In the genomic region with DNA sequence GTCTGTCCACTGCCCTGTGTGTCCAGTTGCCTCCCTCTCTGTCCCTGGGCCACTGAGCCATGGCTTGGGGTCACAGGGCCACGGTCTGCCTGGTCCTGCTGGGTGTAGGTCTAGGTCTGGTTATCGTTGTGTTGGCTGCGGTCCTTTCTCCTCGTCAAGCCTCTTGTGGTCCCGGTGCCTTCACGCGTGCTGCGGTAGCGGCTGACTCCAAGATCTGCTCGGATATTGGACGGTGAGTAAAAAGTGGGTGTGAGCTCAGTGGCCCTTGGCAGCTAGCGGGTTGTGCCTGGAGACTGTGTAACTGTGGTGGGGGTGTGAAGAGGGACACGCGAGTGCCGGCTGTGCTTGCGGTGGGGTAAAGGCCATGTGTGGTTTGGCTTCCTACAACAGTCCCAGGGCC, we compare ENCODE assay signal across 10 mouse cellular contexts. TPM values are rescaled to one million over a fixed set of nuclear protein-coding genes. Genes with fewer than 3 reads are reported as not detected.
DNase-seq lines count a peak whose midpoint lies in the region; ATAC-seq and TF ChIP-seq lines count a peak whose summit lies in the region.
"Had no signal": no experiment of that assay in that cellular context is flagged by ENCODE, and none has a peak within 500 bp of the region (broad histone marks: within the 10 kb centered on the region; RNA-seq: fewer than 3 reads in every experiment).

No protein-coding gene starts in this region.

- no peak overlapping the region for H3K4me3 ChIP-seq in forebrain, embryonic 10.5 days
- H3K4me3 ChIP-seq in forebrain, postnatal 0 days (ENCODE audit: low read depth, low read length), result no peak overlapping the region
- peak overlapping the region; percentile 6; the same call in 1 of the 2 replicates for H3K4me3 ChIP-seq in bone marrow macrophage, adult 2 months (ENCODE audit: insufficient read depth, low read length)
- peak overlapping the region; percentile 2; the same call in 1 of the 2 replicates for H3K4me3 ChIP-seq in hindbrain, embryonic 12.5 days
- H3K4me3 ChIP-seq in limb, embryonic 15.5 days, result peak overlapping the region; percentile 2; the same call in 1 of the 2 replicates
- peak overlapping the region; percentile 20 for H3K4me3 ChIP-seq in stomach, embryonic 15.5 days (replicated peaks)
- H3K4me3 ChIP-seq in forebrain, embryonic 11.5 days (ENCODE audit: low read depth, low read length), result no peak overlapping the region
- H3K4me3 ChIP-seq: erythroblast, embryonic 14.5 days had no signal

- 91% methylated on average over 16 of the region's 16 CpGs for WGBS in forebrain, embryonic 10.5 days
- WGBS in forebrain, postnatal 0 days, result 78% methylated on average over 16 of the region's 16 CpGs
- WGBS in hindbrain, embryonic 12.5 days, result 86% methylated on average over 16 of the region's 16 CpGs
- WGBS in limb, embryonic 15.5 days, result 57% methylated on average over 16 of the region's 16 CpGs
- WGBS in stomach, embryonic 15.5 days, result 45% methylated on average over 16 of the region's 16 CpGs
- 88% methylated on average over 16 of the region's 16 CpGs for WGBS in forebrain, embryonic 11.5 days

- H3K27me3 ChIP-seq in forebrain, embryonic 10.5 days (ENCODE audit: poor library complexity, severe bottlenecking), result peaks cover 13% of the 10 kb centered on the region
- no peaks in the 10 kb centered on the region for H3K27me3 ChIP-seq in forebrain, postnatal 0 days (ENCODE audit: insufficient read depth, low read length)
- peaks cover 12% of the 10 kb centered on the region for H3K27me3 ChIP-seq in hindbrain, embryonic 12.5 days
- no peaks in the 10 kb centered on the region; the same call in 1 of the 2 replicates for H3K27me3 ChIP-seq in limb, embryonic 15.5 days
- no peaks in the 10 kb centered on the region for H3K27me3 ChIP-seq in stomach, embryonic 15.5 days (replicated peaks)
- no peaks in the 10 kb centered on the region for H3K27me3 ChIP-seq in forebrain, embryonic 11.5 days (ENCODE audit: control insufficient read depth, insufficient read depth, low read length)
- H3K27me3 ChIP-seq: CH12.LX had no signal

- peaks cover 20% of the 10 kb centered on the region for H3K4me1 ChIP-seq in forebrain, embryonic 10.5 days
- no peaks in the 10 kb centered on the region for H3K4me1 ChIP-seq in forebrain, postnatal 0 days (ENCODE audit: insufficient read depth)
- H3K4me1 ChIP-seq in bone marrow macrophage, adult 2 months (ENCODE audit: control insufficient read depth, insufficient read depth, low read length), result peaks cover 38% of the 10 kb centered on the region
- H3K4me1 ChIP-seq in hindbrain, embryonic 12.5 days, result peaks cover 11% of the 10 kb centered on the region
- peaks cover 33% of the 10 kb centered on the region for H3K4me1 ChIP-seq in limb, embryonic 15.5 days
- H3K4me1 ChIP-seq in stomach, embryonic 15.5 days, result peaks cover 28% of the 10 kb centered on the region
- 0 out of 2 replicates have a peak, but pooled peaks cover 2% of the 10 kb centered on the region for H3K4me1 ChIP-seq in forebrain, embryonic 11.5 days (replicated peaks; ENCODE audit: control insufficient read depth, insufficient read depth, low read length)

- H3K27ac ChIP-seq in forebrain, embryonic 10.5 days, result peak overlapping the region; percentile 17; the same call in 1 of the 2 replicates
- H3K27ac ChIP-seq in forebrain, postnatal 0 days (ENCODE audit: low read depth, low read length), result no peak overlapping the region
- H3K27ac ChIP-seq in bone marrow macrophage, adult 2 months (ENCODE audit: insufficient read depth, low read depth, low read length), result peak overlapping the region; percentile 18; the same call in 1 of the 2 replicates
- peak overlapping the region; percentile 55 for H3K27ac ChIP-seq in hindbrain, embryonic 12.5 days
- H3K27ac ChIP-seq in limb, embryonic 15.5 days, result peak overlapping the region; percentile 38; the same call in 1 of the 2 replicates
- H3K27ac ChIP-seq in stomach, embryonic 15.5 days, result peak overlapping the region; percentile 83
- no peak overlapping the region for H3K27ac ChIP-seq in forebrain, embryonic 11.5 days (ENCODE audit: low read depth, low read length)

- H3K36me3 ChIP-seq in forebrain, embryonic 10.5 days (replicated peaks), result no peaks in the 10 kb centered on the region
- no peaks in the 10 kb centered on the region for H3K36me3 ChIP-seq in forebrain, postnatal 0 days (ENCODE audit: insufficient read depth)
- no peaks in the 10 kb centered on the region for H3K36me3 ChIP-seq in hindbrain, embryonic 12.5 days
- no peaks in the 10 kb centered on the region for H3K36me3 ChIP-seq in limb, embryonic 15.5 days
- no peaks in the 10 kb centered on the region for H3K36me3 ChIP-seq in stomach, embryonic 15.5 days
- no peaks in the 10 kb centered on the region for H3K36me3 ChIP-seq in forebrain, embryonic 11.5 days (ENCODE audit: control insufficient read depth, insufficient read depth, low read length)

- no peak overlapping the region for H3K4me2 ChIP-seq in forebrain, postnatal 0 days (ENCODE audit: low read depth)
- no peak overlapping the region for H3K4me2 ChIP-seq in hindbrain, embryonic 12.5 days (replicated peaks)
- H3K4me2 ChIP-seq in limb, embryonic 15.5 days, result peak overlapping the region; percentile 15
- H3K4me2 ChIP-seq in stomach, embryonic 15.5 days, result peak overlapping the region; percentile 50
- no peak overlapping the region for H3K4me2 ChIP-seq in forebrain, embryonic 11.5 days (ENCODE audit: low read depth, low read length, severe bottlenecking)

- no peak for TF ChIP-seq CTCF in forebrain, postnatal 0 days (IDR thresholded peaks at IDR 0.05; ENCODE audit: low read depth)
- no peak for TF ChIP-seq CTCF in bone marrow macrophage, adult 2 months (IDR thresholded peaks at IDR 0.05; ENCODE audit: low read depth, low read length)

- no peak for ATAC-seq in forebrain, postnatal 0 days
- no peak for ATAC-seq in hindbrain, embryonic 12.5 days (ENCODE audit: low FRiP score)
- no peak for ATAC-seq in limb, embryonic 15.5 days (ENCODE audit: insufficient number of reproducible peaks, low FRiP score, low TSS enrichment, low read depth)
- no peak; the same call in 1 of the 2 replicates for ATAC-seq in stomach, embryonic 15.5 days (ENCODE audit: insufficient read depth, low FRiP score, low read depth)
- ATAC-seq in forebrain, embryonic 11.5 days (replicated peaks; ENCODE audit: low FRiP score), result no peak

- DNase-seq in forebrain, embryonic 10.5 days (ENCODE audit: extremely low spot score, low spot score), result no peak
- DNase-seq in forebrain, postnatal 0 days, result no peak
- no peak for DNase-seq in left cerebral cortex, adult 18-20 months (ENCODE audit: low spot score in 2 of 2)
- no peak for DNase-seq in forebrain, embryonic 11.5 days (ENCODE audit: low spot score)

- H3K9ac ChIP-seq in forebrain, postnatal 0 days, result no peak overlapping the region
- 0 out of 2 replicates have a peak overlapping the region, but pooled peaks have one; percentile 13 for H3K9ac ChIP-seq in hindbrain, embryonic 12.5 days
- H3K9ac ChIP-seq in limb, embryonic 15.5 days, result no peak overlapping the region
- no peak overlapping the region for H3K9ac ChIP-seq in stomach, embryonic 15.5 days
- no peak overlapping the region for H3K9ac ChIP-seq in forebrain, embryonic 11.5 days (ENCODE audit: low read length)

- no peak for TF ChIP-seq POLR2A in bone marrow macrophage, adult 2 months (IDR thresholded peaks at IDR 0.05; ENCODE audit: borderline replicate concordance, low read depth, low read length)

- H3K9me3 ChIP-seq in forebrain, embryonic 10.5 days, result no peaks in the 10 kb centered on the region
- H3K9me3 ChIP-seq in forebrain, postnatal 0 days (ENCODE audit: low read length), result no peaks in the 10 kb centered on the region
- H3K9me3 ChIP-seq in hindbrain, embryonic 12.5 days (replicated peaks), result no peaks in the 10 kb centered on the region
- H3K9me3 ChIP-seq in limb, embryonic 15.5 days, result no peaks in the 10 kb centered on the region
- no peaks in the 10 kb centered on the region for H3K9me3 ChIP-seq in stomach, embryonic 15.5 days
- H3K9me3 ChIP-seq in forebrain, embryonic 11.5 days (ENCODE audit: control insufficient read depth, low read length), result no peaks in the 10 kb centered on the region

RNA-seq across cellular contexts. Expression of a gene that starts 0.5 kb away (rescaled TPM):
- 0.21 and 0.97 TPM in 2 replicates for polyA plus RNA-seq in forebrain, embryonic 10.5 days (2016; fragmentation: Nextera tagmentation; extraction: Ambion mirVana)
- 3.2 and 4.3 TPM in 2 replicates for total RNA-seq in forebrain, postnatal 0 days (2014; rRNA removed)
- polyA plus RNA-seq in forebrain, postnatal 0 days (2015; fragmentation: Nextera tagmentation; extraction: Ambion mirVana), result 1.5 and 2.6 TPM in 2 replicates
- 8.4 and 11.6 TPM in 2 replicates for polyA plus RNA-seq in bone marrow macrophage, adult 2 months (2012; ENCODE audit: insufficient read depth, insufficient read length, missing spikeins)
- 1.1 and 2.1 TPM in 2 replicates for polyA plus RNA-seq in hindbrain, embryonic 12.5 days (2016; fragmentation: Nextera tagmentation; extraction: Ambion mirVana)
- polyA plus RNA-seq in limb, embryonic 15.5 days (2015; fragmentation: Nextera tagmentation; extraction: Ambion mirVana), result 1.6 and 2.9 TPM in 2 replicates
- 7.0 and 7.2 TPM in 2 replicates for polyA plus RNA-seq in stomach, embryonic 15.5 days (2015; fragmentation: Nextera tagmentation; extraction: Ambion mirVana)
- 1 to 10 TPM; 2.2 to 2.9 TPM for total RNA-seq in left cerebral cortex, adult 18-20 months (2021)
- 0.67 and 1.0 TPM in 2 replicates for polyA plus RNA-seq in forebrain, embryonic 11.5 days (2014; fragmentation: Nextera tagmentation; extraction: Ambion mirVana)
- total RNA-seq: CH12.LX had no signal
- polyA plus RNA-seq: erythroblast, embryonic 14.5 days had no signal

RNA-seq across cellular contexts. Expression of a gene that starts 28.2 kb away (rescaled TPM):
- polyA plus RNA-seq in forebrain, embryonic 10.5 days (2016; fragmentation: Nextera tagmentation; extraction: Ambion mirVana), result 1.6 and 2.3 TPM in 2 replicates
- total RNA-seq in forebrain, postnatal 0 days (2014; rRNA removed), result 1.0 and 3.8 TPM in 2 replicates
- 0.86 and 2.3 TPM in 2 replicates for polyA plus RNA-seq in forebrain, postnatal 0 days (2015; fragmentation: Nextera tagmentation; extraction: Ambion mirVana)
- not detected in 2 replicates for polyA plus RNA-seq in bone marrow macrophage, adult 2 months (2012; ENCODE audit: insufficient read depth, insufficient read length, missing spikeins)
- polyA plus RNA-seq in hindbrain, embryonic 12.5 days (2016; fragmentation: Nextera tagmentation; extraction: Ambion mirVana), result 1.1 and 2.0 TPM in 2 replicates
- 0.67 and 0.93 TPM in 2 replicates for polyA plus RNA-seq in limb, embryonic 15.5 days (2015; fragmentation: Nextera tagmentation; extraction: Ambion mirVana)
- polyA plus RNA-seq in stomach, embryonic 15.5 days (2015; fragmentation: Nextera tagmentation; extraction: Ambion mirVana), result 26.5 and 36.2 TPM in 2 replicates
- total RNA-seq in left cerebral cortex, adult 18-20 months (2021), result 1 to 10 TPM; 3.6 to 4.1 TPM
- polyA plus RNA-seq in forebrain, embryonic 11.5 days (2014; fragmentation: Nextera tagmentation; extraction: Ambion mirVana), result 2.3 and 3.4 TPM in 2 replicates
- polyA plus RNA-seq: erythroblast, embryonic 14.5 days had no signal

RNA-seq across cellular contexts. Expression of a gene that starts 29.5 kb away (rescaled TPM):
- polyA plus RNA-seq in forebrain, embryonic 10.5 days (2016; fragmentation: Nextera tagmentation; extraction: Ambion mirVana), result 1.1 TPM in 2 replicates
- total RNA-seq in forebrain, postnatal 0 days (2014; rRNA removed), result 20.0 and 24.2 TPM in 2 replicates
- polyA plus RNA-seq in forebrain, postnatal 0 days (2015; fragmentation: Nextera tagmentation; extraction: Ambion mirVana), result 17.9 and 23.2 TPM in 2 replicates
- not detected in 2 replicates for polyA plus RNA-seq in bone marrow macrophage, adult 2 months (2012; ENCODE audit: insufficient read depth, insufficient read length, missing spikeins)
- 14.6 and 15.4 TPM in 2 replicates for polyA plus RNA-seq in hindbrain, embryonic 12.5 days (2016; fragmentation: Nextera tagmentation; extraction: Ambion mirVana)
- 3.5 TPM in 2 replicates for polyA plus RNA-seq in limb, embryonic 15.5 days (2015; fragmentation: Nextera tagmentation; extraction: Ambion mirVana)
- polyA plus RNA-seq in stomach, embryonic 15.5 days (2015; fragmentation: Nextera tagmentation; extraction: Ambion mirVana), result 1.6 and 2.6 TPM in 2 replicates
- 10 to 100 TPM; 10.2 to 10.5 TPM for total RNA-seq in left cerebral cortex, adult 18-20 months (2021)
- polyA plus RNA-seq in forebrain, embryonic 11.5 days (2014; fragmentation: Nextera tagmentation; extraction: Ambion mirVana), result 2.3 and 3.5 TPM in 2 replicates
- total RNA-seq: CH12.LX had no signal
- polyA plus RNA-seq: erythroblast, embryonic 14.5 days had no signal

RNA-seq across cellular contexts. Expression of a gene that starts 54.2 kb away (rescaled TPM):
- 0.99 and 1.0 TPM in 2 replicates for polyA plus RNA-seq in forebrain, embryonic 10.5 days (2016; fragmentation: Nextera tagmentation; extraction: Ambion mirVana)
- total RNA-seq in forebrain, postnatal 0 days (2014; rRNA removed), result 2.2 and 2.6 TPM in 2 replicates
- polyA plus RNA-seq in forebrain, postnatal 0 days (2015; fragmentation: Nextera tagmentation; extraction: Ambion mirVana), result 2.2 TPM in 2 replicates
- not detected in 2 replicates for polyA plus RNA-seq in bone marrow macrophage, adult 2 months (2012; ENCODE audit: insufficient read depth, insufficient read length, missing spikeins)
- polyA plus RNA-seq in hindbrain, embryonic 12.5 days (2016; fragmentation: Nextera tagmentation; extraction: Ambion mirVana), result 2.8 TPM in 2 replicates
- polyA plus RNA-seq in limb, embryonic 15.5 days (2015; fragmentation: Nextera tagmentation; extraction: Ambion mirVana), result 10.9 and 14.3 TPM in 2 replicates
- 11.7 and 11.8 TPM in 2 replicates for polyA plus RNA-seq in stomach, embryonic 15.5 days (2015; fragmentation: Nextera tagmentation; extraction: Ambion mirVana)
- 1 to 10 TPM; 8.8 to 9.0 TPM for total RNA-seq in left cerebral cortex, adult 18-20 months (2021)
- polyA plus RNA-seq in forebrain, embryonic 11.5 days (2014; fragmentation: Nextera tagmentation; extraction: Ambion mirVana), result 2.0 and 2.3 TPM in 2 replicates

Comparison
In these comparisons a context has a peak if more than half of its experiments do, and no peak if none do; other contexts are left out.
1. H3K27ac ChIP-seq: peak in forebrain, embryonic 10.5 days (single experiment), bone marrow macrophage, adult 2 months (single experiment), hindbrain, embryonic 12.5 days (single experiment), limb, embryonic 15.5 days (single experiment) and stomach, embryonic 15.5 days (single experiment); none in forebrain, postnatal 0 days (single experiment) and forebrain, embryonic 11.5 days (single experiment).
2. H3K4me3 ChIP-seq: peak in bone marrow macrophage, adult 2 months (single experiment), hindbrain, embryonic 12.5 days (single experiment), limb, embryonic 15.5 days (single experiment) and stomach, embryonic 15.5 days (single experiment); none in forebrain, embryonic 10.5 days (single experiment), forebrain, postnatal 0 days (single experiment) and forebrain, embryonic 11.5 days (single experiment).
3. H3K4me2 ChIP-seq: peak in limb, embryonic 15.5 days (single experiment) and stomach, embryonic 15.5 days (single experiment); none in forebrain, postnatal 0 days (single experiment), hindbrain, embryonic 12.5 days (single experiment) and forebrain, embryonic 11.5 days (single experiment).